Mouse (Mus musculus) heart, postnatal 4 days (tissue): ENCODE measurements at regions not wholly inside any gene's neighbourhood (a gene's known extent, or its start where the extent isn't known, plus 50 kb on each side); places are given as distances from the start of the nearest gene placed in this dataset.

Source experiments
- DNase-seq: peaks from one replicate; pipeline ENCODE4 v3.0.0; 2021

DNA sequence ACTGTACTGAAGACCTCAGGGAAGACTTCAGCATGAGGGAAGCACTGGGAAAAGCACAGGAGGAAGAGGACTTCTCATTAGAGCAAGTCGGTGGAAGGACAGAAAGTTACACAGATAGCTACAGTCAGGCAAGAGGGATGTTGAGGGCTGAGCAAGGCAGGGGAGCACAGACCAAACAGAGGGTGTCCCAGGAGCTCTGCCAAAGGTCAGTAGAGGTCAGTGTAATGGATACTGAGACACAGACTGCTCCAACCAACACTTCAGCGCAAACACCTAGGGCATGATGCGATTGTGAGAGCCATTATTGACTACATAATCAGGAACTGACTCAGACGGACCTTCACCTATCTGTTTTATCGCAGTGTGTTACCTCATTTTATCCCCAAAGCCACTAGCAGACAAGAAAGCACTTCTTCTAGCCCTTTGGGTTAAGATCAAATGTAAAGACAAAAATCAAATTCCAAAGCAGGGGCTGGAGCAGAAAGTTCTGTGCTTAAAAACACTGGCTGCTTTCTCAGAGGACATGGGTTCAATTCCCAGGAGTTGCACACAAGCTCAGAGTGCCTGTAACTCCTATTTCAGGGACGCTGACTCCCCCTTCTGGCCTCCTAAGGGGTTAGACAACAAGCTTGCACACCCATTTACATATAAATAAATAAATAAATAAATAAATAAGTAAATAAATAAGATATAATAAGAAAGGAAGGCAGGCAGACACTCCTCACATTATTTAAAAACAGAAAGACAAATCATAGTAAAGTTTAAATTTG is 197.3 kb upstream of the Trib2 start:
- DNase-seq = no peak

DNA sequence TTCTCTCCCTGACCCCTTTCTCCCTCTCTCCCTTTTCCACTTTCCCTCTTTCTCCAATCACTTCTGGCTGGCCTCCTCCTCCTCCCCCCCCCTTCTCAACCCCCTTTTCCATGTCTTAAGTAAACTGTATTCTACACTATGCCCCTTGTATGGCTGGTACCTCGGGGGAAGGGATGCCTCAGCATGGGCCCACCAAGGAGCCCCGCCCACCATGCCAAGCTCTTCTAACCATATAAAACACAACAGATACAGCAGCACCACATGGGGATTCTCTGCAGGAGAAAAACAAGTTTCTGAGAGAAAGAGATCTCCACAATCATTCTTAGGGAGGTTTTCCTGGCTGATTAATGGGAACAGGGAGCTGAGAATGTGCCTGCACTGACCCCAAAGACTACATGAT is 196.6 kb upstream of the Trib2 start:
- no peak for DNase-seq

DNA sequence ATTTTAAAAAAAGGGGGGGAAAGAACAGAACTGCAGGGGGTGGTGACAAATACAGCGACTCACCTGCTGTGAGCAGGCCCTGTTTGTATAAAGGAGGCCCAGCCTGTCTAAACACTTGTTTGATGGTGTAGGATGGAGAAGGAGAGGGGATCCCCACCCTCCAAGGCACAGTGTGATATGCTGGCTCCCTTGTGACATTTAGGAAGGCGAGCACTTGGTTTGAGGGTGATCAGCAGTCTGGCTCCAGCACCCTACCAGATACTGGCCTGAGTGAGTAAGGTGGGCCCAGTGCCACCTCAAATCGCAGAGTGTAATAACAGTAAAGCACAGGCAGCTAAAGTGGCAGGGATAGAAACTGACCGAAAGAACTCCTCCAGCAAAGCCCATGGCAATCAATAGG is 195.4 kb upstream of the Trib2 start:
- no peak for DNase-seq

DNA sequence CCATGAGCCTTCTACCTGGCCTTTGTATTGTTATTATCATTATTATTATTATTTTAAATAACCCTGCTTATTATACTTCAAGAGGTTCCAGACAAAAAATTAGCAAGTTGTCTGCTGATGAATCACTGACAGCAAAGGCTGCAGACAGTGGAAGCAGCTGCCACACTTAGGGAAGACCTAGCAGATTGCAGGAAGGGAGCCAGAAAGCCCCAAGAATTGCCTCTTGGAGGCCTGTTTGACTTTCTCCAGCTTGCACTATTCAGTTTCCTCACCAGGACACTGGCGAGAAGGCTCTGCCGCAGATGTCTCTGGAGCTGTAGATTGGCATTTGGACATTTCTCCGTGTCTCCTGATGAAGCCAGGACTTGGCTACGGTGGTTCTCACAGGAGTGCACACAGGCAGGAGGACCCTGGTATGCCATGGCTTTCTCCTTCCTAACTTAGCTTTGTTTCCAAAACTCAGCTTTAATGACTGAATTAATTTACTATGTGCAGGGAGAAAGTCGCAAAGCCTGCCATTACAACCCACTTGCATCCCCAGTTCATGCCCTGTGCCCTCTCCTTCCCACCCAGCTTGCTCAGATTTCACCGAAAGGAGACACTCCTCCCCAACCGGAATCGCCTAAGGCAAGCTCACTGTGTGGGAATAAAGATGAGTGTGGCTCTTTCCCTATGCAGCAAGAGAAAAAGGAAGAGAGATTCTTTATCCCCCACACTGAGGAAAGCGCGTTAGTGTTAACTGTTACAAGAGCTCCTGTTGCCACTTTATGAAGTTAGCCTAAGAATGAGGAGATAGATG is 193.3 kb upstream of the Trib2 start:
- peak; percentile 36 for DNase-seq

DNA sequence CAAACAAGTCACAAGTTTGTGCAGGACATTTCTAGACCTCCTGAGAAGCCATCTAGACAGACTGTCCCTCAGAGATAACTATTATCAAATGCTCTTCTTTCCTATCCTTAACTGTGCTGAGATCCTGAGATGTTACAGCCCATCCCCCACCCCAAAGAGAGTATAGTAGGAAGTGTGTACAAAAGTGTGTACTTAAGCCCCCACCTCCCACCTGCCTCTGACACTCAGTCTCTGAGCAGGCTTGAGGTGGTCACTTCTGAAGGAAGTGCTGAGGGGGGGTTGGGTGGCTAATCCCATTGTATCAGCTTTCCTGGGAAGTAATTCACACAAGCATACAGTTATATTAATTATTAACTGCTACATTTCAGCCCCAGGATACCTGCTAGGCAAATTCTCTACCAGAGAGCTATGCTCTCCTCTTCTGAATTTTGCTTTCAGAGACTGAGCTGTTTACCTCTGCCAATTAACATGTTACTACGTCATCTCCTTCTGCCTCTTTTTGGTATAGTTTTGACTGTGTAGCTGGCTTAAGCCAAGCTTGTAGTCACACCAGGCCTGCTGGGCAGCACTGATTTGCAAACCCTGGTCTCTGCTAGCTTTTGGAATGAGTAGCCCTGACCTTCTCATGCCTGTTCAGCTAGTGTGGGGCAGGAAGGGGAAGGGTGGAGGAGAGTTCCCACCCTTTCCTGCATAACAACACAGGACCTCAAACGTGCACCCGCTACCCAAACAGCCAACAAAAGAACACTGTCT is 192.2 kb upstream of the Trib2 start:
- peak; percentile 47 for DNase-seq

DNA sequence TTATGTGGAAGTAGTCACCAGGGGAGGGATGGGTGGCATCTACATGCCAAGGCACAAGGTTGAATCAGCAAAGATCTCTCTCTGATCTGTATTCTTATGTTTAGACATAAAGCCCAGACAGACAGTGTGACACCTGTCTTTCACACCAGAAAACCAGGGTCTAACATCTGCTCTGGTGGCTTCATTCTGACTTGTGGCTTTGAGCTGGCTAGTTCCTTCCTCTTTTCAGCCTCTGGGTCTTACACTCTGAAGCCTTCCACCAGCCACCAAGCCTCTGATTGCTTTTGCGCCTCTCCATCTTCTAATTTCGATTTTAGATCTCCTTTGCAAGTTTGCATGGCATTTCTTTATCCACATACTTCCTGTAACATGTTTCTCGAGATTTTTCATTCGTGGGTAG is 191.5 kb upstream of the Trib2 start:
- DNase-seq = no peak

DNA sequence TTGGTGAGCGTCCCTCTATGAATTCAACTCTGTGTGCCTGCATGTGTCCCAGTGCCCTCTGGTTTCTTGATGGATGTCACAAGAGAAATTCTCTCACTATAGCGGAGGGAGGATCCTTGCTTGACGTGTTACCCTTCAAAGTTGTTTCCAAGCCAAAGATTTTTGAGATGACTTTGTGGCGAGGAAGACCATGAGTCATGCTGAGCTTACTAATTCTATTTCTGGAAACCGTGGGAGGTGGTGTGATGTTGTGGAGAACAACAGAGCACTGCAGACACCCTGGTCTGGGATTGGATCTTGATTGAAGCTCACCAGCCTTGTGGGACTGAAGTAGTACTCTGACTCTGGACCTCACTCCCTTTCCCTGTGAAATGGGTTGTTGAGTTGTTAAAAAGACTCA is 190.0 kb upstream of the Trib2 start:
- peak; percentile 33 for DNase-seq

DNA sequence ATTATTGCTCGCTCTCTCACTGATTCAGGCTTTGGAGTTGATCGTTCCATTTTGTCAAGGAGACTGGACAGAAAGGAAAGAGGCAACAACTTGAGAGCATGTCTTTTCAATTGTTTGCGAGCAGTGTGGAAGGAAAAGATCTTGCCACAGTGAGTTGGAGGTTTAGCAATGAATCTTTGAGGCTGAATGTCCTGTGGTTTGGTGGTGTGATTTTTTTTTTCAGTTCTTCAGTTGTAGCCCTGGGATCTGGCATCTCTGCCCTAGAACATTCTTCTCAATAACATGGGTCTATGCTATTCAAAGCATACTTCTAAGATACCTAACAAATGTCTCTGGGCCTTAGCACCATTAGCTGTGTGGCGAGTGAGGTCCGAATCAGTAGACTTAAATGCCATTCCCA is 189.6 kb upstream of the Trib2 start:
- no peak for DNase-seq

DNA sequence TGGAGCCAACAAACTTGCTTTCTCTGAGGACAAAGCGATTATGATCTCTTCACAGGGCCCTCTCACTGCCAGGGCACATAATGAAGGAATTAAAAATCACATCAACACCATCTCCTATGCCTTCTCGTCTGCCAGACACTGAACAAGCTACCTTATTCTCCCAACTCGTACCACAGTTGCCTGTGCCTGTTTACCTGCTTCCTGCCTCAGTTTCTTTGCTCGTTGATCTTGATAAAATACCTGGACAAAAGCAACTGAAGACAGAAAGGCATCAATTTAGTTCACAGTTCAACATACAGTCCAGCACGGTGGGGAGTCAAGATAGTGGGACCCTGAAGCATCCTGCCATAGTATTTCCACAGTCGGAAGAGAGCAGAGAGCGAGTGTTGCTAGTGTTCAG is 185.1 kb upstream of the Trib2 start:
- DNase-seq = no peak

DNA sequence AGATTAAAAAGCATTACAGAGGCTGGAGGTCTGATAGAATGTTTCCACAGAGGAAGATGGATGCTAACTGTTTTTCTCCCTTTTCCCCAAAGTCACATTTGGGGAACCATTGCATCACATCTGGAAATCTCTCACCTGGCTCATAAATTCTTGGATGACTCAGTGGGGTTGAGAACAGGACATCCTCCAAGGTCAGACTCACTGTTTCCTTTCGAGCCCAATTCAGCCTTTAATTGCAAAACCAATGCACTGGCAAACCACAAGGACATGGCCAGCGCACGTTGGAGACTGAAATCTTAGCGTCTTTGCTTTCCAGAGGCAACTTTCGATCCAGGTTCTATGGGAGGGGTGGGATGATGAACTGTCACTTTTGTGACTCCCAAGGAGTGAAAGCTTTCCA is 184.5 kb upstream of the Trib2 start:
- DNase-seq = no peak

DNA sequence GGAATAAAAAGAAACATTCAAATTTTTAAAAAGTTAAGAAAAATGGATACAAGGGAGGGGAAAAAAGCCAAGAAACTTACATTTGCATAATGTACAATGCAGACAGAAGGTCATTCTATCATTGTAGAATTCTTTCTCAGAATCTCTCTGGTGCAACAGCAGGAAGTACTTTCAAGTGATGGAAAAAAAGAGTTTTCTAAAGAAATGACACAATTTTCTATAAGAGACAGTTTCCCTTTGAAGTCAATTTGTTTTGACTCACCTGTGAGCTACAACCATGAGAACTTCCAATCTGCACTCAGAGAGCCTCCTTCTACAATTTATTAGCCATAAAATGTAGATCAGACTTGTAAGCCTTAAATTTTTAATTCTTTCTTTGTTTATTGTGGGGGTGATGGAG is 181.6 kb upstream of the Trib2 start:
- no peak for DNase-seq

DNA sequence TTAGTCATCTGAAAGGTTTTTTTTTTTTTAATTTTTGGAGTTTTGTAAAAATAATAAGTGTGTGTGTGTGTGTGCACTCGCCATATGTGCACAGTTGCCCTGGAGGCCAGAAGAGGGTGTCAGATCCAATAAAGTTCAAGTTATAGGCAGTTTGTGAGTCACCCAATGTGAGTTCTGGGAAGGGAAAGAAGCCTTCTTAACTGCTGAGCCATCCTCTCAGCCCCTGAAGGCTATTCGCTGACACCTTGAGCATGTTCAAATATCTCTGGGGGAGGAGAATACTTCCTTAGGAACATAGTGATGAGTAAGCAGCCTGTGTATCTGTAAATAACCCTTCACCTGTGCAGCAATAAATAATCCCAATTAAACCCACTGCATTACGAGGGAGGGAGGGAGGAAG is 177.1 kb upstream of the Trib2 start:
- DNase-seq = no peak

DNA sequence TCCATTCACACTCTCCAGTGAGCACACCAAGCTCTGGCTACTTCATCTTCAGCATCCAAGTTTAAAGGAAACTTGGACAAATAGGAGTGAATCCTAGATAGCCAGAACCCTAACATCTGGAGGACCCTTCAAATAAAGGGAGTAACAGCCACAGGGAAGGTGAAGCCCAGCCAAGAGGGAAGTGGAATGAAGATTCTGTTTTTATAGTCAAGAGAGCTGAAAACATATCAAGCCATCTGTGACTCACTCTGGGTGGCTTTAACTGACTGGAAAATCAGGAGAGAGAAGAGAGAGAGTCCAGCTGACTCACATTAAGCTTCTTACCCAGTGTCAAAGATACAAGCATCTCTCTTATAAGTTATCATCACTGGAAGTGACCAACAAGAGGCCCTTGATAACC is 169.6 kb upstream of the Trib2 start:
- DNase-seq = no peak

DNA sequence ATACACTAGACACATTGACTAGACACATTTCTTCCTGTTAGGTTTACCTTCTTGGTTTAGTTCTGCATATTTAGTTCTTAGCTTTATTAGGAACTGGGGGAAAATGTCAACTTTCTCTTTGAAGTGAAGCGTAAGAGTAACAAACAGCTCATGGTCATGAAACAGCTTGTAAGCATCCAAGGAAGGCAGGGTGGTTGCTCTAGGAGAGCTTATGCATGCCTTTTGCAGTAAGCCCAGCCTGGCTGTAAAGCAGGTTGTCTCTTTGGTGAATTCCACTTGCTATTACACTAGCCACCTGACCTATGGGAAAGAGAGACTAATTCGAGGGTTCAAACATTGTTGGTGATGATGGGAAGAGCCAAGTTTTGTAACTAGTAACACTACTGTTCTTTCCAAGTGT is 168.9 kb upstream of the Trib2 start:
- no peak for DNase-seq

DNA sequence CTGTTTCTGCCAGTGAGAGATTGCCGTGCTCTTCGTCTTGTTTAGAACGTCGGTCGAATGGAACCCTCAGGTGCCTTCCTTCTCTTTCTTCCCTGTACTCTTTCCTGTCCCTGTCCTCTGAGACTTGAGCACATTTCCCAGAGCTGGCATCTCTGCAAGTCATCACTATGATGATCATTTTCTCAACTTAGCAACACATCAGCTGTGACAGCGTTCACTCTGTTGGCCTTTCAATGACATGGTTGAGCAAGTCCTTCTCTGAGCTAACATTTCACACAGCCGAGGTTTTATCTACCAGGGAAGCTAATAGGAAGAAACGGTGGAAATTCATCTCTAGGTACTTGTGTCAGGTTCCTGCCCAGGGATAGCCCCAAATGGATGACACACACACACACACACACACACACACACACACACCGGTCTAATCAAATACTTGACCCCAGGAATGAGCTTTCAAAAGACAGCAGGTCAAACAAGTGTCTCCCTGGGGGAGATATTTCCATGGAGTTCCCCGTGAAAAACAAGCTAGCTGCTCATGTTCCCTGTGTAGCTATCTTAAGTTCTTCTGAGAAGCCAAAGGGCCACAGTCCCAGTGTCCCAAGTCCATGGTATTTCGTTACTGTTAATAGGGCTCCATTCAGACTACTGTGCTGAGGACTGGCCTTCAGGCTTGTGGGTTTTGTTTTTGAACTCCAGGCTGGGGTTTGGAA is 167.0 kb upstream of the Trib2 start:
- no peak for DNase-seq

DNA sequence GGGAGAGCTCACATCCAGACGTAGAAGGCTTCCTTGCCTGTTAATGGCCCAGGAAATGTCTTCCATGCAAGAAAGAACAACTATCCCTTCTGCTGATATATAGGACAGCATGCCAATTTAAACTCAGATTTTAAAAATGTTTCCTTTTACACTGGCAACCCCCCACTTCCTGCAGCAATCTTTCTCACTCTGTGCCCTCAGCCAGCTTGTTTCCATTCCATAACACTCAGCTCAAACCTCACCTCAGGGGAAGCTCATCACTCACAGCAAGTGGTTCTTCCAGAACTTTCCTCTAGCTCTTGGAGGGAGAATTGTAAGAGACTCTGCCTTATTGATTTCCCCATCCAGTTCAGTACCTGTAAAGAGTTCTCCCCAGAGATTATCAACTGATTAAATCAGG is 165.0 kb upstream of the Trib2 start:
- DNase-seq = no peak

DNA sequence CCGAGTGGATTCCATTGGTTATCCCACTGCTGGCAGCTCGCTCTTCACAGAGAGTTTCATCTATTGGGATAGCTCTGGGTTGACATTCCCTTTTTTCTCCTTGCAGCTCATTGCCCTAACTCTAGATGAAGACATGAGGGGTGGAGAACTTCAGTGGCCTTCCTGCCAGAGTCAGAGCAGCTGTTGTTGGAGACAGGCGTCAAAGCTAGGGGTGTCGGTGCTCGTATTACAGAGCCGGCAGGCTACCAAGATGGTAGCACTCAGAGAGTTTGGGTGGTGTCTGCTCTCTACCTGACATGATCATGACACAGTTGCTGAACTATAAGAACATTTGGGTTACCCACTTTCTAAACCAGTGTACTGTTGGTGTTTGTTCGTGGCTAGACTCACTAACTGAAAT is 162.5 kb upstream of the Trib2 start:
- DNase-seq = no peak

DNA sequence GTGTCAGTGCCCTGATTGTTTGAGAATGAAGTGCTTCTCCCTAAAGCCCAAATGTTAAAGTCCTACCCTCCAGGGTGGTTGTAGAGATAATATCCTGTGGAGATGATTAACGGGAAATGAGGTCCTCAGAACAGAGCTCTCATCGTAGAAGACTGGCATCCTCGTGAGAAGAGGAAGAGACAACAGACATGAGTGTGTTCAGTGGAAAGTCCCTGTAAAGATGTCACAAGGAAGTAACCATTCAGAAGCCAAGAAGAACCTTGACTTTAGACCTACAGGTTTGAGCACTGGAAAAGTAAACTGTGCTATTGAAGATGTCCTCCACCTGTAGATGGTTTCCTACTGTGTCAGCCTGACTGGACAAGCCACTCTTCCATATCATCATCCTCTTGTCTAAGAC is 155.1 kb upstream of the Trib2 start:
- no peak for DNase-seq

DNA sequence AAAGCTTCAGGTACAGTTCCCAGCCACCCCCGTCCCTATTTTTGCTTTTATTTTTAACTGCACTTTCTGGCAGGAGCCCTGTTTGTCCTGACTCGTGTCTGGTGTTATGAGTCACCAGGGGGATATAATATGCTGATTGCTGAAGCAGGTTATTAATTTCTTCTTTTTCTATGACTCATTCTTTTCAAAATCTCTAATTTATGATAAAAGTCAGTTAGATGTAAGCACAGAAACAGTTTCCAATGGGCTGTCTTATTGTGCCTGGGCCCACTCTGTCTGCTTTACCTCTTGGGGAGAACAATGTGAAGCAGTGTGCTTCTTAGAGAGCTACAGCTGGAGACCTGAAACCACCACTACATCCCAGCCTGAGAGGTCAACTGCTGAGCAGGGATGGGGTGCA is 153.5 kb upstream of the Trib2 start:
- no peak for DNase-seq

DNA sequence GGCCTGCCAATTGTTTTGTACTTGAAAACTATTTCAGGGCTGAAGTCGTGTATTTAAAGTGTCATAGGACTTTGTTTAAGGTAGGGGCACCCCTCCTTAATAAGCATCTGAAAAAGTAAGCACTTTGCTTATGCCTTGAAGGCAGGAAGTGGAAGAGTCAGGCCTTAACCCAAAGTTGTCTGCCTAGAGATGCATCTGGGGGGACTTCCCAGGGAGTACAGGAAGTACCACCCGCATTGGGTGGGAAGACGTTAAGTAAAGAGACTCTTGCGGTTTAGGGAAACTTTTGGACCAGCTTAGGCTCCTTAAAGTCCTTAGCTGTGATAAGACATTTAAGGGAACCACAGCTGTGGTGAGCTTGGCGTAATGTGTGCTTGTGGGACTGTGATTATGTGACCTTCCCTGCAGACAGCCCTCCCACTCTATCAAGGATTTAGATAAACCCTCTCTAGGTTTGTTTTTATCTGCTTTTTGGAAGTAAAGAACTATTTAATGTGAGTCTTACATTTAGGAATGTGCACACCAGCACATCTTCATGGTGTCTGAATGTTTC is 150.9 kb upstream of the Trib2 start:
- DNase-seq = no peak

DNA sequence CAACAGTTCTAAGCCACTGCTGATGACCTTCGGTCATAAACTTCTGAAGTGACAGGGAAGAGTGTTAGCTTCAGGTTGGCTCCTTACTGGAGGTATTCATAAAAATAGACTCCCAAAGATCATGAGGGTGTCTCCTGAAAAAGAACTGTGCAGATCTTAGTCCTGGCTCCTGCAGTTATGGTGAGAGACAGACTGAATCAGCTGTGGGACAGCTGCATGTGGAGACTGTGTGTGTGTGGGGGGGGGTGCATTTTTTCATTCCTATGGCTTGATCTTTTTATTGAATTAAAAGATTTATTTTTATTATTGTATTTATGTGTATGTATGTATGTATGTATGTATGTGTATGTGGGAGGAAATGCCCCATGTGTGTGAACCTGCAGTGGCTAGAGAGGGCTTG is 149.9 kb upstream of the Trib2 start:
- DNase-seq = no peak

DNA sequence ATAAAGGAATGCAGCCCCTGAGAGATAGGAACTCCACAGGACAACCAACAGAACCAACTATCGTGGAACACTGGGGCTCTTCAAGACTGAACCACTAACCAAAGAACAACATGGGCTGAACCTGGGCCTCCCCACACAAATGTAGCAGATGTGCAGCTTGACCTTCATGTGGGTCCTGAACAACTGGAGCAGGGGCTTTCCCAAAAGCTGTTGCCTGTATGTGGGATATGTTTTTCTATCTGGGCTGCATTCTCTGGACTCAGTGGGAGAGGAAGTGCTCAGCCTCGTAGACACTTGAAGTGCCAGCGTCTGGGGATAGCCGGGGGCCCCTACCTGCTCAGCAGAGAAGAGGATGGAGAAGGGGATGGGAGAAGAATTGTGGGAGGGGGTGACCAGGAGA is 149.2 kb upstream of the Trib2 start:
- no peak for DNase-seq

DNA sequence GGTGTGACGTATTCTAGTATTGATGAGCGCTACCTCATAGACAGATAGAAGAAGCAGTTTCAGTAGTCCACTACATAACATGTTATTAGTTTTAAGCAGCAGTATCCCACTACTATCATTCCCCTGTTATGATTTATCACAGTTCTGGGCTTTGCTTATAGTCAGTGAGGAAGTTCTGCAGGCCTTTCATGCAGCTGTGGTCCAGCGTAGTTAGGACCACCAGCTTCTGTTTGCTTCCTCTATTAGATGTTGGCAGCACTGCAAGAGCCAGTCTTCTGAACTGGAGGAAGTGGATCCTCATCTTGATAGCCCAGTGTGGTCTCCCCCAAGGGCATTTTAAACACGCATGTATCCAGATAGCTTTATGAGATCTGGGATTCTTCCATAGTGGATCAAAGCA is 147.4 kb upstream of the Trib2 start:
- DNase-seq = no peak
